20 mouse cellular contexts compared by ENCODE assay signal in genomic region chr6:142187426-142187825, GRCm38 (mm10). TPM values are rescaled to one million over a fixed set of nuclear protein-coding genes. Genes with fewer than 3 reads are reported as not detected.
DNase-seq lines count a peak whose midpoint lies in the region; ATAC-seq and TF ChIP-seq lines count a peak whose summit lies in the region.
"Had no signal": no experiment of that assay in that cellular context is flagged by ENCODE, and none has a peak within 500 bp of the region (broad histone marks: within the 10 kb centered on the region; RNA-seq: fewer than 3 reads in every experiment).

No protein-coding gene starts in this region.

- peaks cover 4% of the 10 kb centered on the region; the same call in 1 of the 2 replicates for H3K4me1 ChIP-seq in kidney, adult 2 months (ENCODE audit: control insufficient read depth, insufficient read depth, low read length)
- H3K4me1 ChIP-seq in kidney, embryonic 16.5 days (ENCODE audit: insufficient read depth, low read length), result no peaks in the 10 kb centered on the region
- no peaks in the 10 kb centered on the region for H3K4me1 ChIP-seq in kidney, embryonic 14.5 days (ENCODE audit: control insufficient read depth, insufficient read depth, low read length)

- TF ChIP-seq POLR2A in kidney, adult 2 months (IDR thresholded peaks at IDR 0.05; ENCODE audit: low read depth, low read length), result no peak

- H3K4me2 ChIP-seq in kidney, embryonic 16.5 days (replicated peaks; ENCODE audit: low read depth, low read length), result no peak overlapping the region
- H3K4me2 ChIP-seq in kidney, embryonic 14.5 days (replicated peaks; ENCODE audit: low read depth, low read length), result no peak overlapping the region

- WGBS in kidney, adult 2 months, result 55% methylated on average over 3 of the region's 3 CpGs
- 92% methylated on average over 3 of the region's 3 CpGs for WGBS in kidney, embryonic 16.5 days
- 96% methylated on average over 3 of the region's 3 CpGs for WGBS in kidney, embryonic 14.5 days

- no peaks in the 10 kb centered on the region for H3K27me3 ChIP-seq in kidney, adult 2 months (replicated peaks; ENCODE audit: control insufficient read depth, insufficient read depth, low read length)
- no peaks in the 10 kb centered on the region for H3K27me3 ChIP-seq in kidney, embryonic 16.5 days (ENCODE audit: insufficient read depth, low read length)
- no peaks in the 10 kb centered on the region for H3K27me3 ChIP-seq in kidney, embryonic 14.5 days (ENCODE audit: control insufficient read depth, insufficient read depth, low read length)
- H3K27me3 ChIP-seq: CH12.LX, Patski had no signal

- H3K9ac ChIP-seq in kidney, embryonic 16.5 days (replicated peaks; ENCODE audit: low read length), result no peak overlapping the region
- no peak overlapping the region for H3K9ac ChIP-seq in kidney, embryonic 14.5 days (ENCODE audit: low read depth, low read length)

- no peaks in the 10 kb centered on the region for H3K36me3 ChIP-seq in kidney, adult 2 months (ENCODE audit: control insufficient read depth, insufficient read depth, low read length)
- no peaks in the 10 kb centered on the region for H3K36me3 ChIP-seq in kidney, embryonic 16.5 days (ENCODE audit: insufficient read depth, low read length)
- no peaks in the 10 kb centered on the region for H3K36me3 ChIP-seq in kidney, embryonic 14.5 days (ENCODE audit: control insufficient read depth, insufficient read depth, low read length)
- H3K36me3 ChIP-seq: G1E had no signal

- TF ChIP-seq CTCF in kidney, adult 2 months (conservative IDR thresholded peaks at IDR 0.05; ENCODE audit: insufficient read depth, insufficient read length, low read depth, low read length), result no peak

- DNase-seq in kidney, adult 2 months, result peak; percentile 58
- peak; percentile 73 for DNase-seq in kidney, adult 9 months
- DNase-seq: adrenal gland, adult 2 months; adrenal gland, adult 8-10 months; adrenal gland, postnatal 10 days; adrenal gland, postnatal 14 days; adrenal gland, postnatal 25 days; adrenal gland, postnatal 36 days; B cell, adult 2 months; cerebellum, adult 11 months; cerebellum, adult 11-12 months; cerebellum, adult 18-20 months had no signal

- no peaks in the 10 kb centered on the region for H3K9me3 ChIP-seq in kidney, embryonic 16.5 days (ENCODE audit: low read length)
- H3K9me3 ChIP-seq in kidney, embryonic 14.5 days (ENCODE audit: control insufficient read depth, low read length), result no peaks in the 10 kb centered on the region
- H3K9me3 ChIP-seq: G1E had no signal

- H3K4me3 ChIP-seq in kidney, adult 2 months (ENCODE audit: insufficient read depth, low read depth, low read length), result no peak overlapping the region
- no peak overlapping the region for H3K4me3 ChIP-seq in kidney, embryonic 16.5 days (ENCODE audit: low read length)
- no peak overlapping the region for H3K4me3 ChIP-seq in kidney, embryonic 14.5 days (ENCODE audit: low read length)

- H3K27ac ChIP-seq in kidney, adult 2 months (ENCODE audit: insufficient read depth, low read depth, low read length), result peak overlapping the region; percentile 89
- no peak overlapping the region for H3K27ac ChIP-seq in kidney, embryonic 16.5 days (ENCODE audit: low read length)
- no peak overlapping the region for H3K27ac ChIP-seq in kidney, embryonic 14.5 days (ENCODE audit: low read depth, low read length)

- no peak for ATAC-seq in kidney, embryonic 16.5 days (ENCODE audit: low FRiP score, low TSS enrichment)
- no peak for ATAC-seq in kidney, embryonic 14.5 days (ENCODE audit: low FRiP score, low TSS enrichment)
- ATAC-seq: activated CD4-positive, CD25-positive, alpha-beta regulatory T cell, adult 4 months; CD4-positive, CD25-positive, alpha-beta regulatory T cell, adult 4 months; Patski had no signal

RNA-seq across cellular contexts. Expression of gene Slco1a6, which starts 20.9 kb away (rescaled TPM):
- 41.4 and 41.9 TPM in 2 replicates for polyA plus RNA-seq in kidney, adult 2 months (2012; rRNA removed)
- 6.9 and 7.0 TPM in 2 replicates for polyA plus RNA-seq in kidney, embryonic 16.5 days (2015; fragmentation: Nextera tagmentation; extraction: Ambion mirVana)
- 0.53 and 1.3 TPM in 2 replicates for polyA plus RNA-seq in kidney, embryonic 14.5 days (2014; fragmentation: Nextera tagmentation; extraction: Ambion mirVana)
- polyA plus RNA-seq: adrenal gland, adult 2 months; C2C12; G1E had no signal
